Mouse (Mus musculus) Patski (cell line): ENCODE results near the gene Gm20388. TPM values are rescaled to one million over a fixed set of nuclear protein-coding genes. Genes with fewer than 3 reads are reported as not detected.

Experiments used
- ATAC-seq: fragments of 100-300 bp; one replicate; pipeline ENCODE4 v1.8.0; 2021
- CTCF ChIA-PET: fragments of 350-600 bp; sonication (Branson Sonifier 250); formaldehyde crosslinking; loops from one replicate; lab custom pipeline; 2022; ENCODE audit warnings: inconsistent platforms; lab: Charles Lee
- POLR2A ChIA-PET: fragments of 350-600 bp; sonication (Branson Sonifier 250); formaldehyde crosslinking; loops from one replicate; lab custom pipeline; 2022; ENCODE audit warnings: antibody characterized with exemption, inconsistent platforms; lab: Charles Lee
- DNase-seq: peaks from one replicate; pipeline ENCODE4 v3.0.0-alpha.2; 2011; ENCODE audit warnings: low read depth, low spot score
- H3K27me3 ChIP-seq: fragments of 371-371 bp; one replicate; pipeline ENCODE4 v1.5.1; 2021
- CTCF ChIP-seq: fragments of 100-300 bp; IDR thresholded peaks from one replicate; pipeline ENCODE4 v1.5.1; 2021
- in situ Hi-C: fragments of 300-500 bp; cut with MboI; formaldehyde crosslinking; loops from 3 replicates; pipeline ENCODE4 v1.11.1; 2018; ENCODE audit warnings: low pct_unique_long_range_greater_than_20kb, mixed read lengths
- polyA plus RNA-seq: library from polyadenylated mRNA; unstranded; gene quantifications from one replicate; pipeline ENCODE4 v1.2.3, GENCODE M21; 2021

The Gm20388 gene
- polyA plus RNA-seq, 1 experiment from 2014 or later, result 86.7 TPM

DNA sequence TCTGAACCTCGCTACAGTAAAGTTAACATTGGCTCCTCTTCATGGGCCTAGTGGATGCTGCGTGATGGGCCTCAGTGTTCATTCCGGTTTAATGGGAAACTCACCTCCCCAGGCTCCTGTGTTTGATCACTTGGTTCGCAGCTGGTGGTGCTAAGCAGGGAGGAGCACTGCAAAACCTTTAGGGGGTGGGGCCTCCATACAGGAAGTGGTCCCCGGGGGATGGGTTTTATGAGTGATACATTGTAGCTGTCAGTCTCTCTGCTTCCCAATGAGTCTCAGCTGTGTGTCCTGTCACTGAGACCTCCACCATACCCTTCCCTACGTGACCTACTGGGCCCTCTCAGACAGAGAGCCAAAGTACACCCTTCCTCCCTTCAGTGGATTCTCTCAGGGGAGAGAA, 956.7 kb downstream of the Gm20388 start:
- H3K27me3 ChIP-seq, result peaks cover 12% of the 10 kb centered on the region
- TF ChIP-seq CTCF, result no peak
- ChIA-PET POLR2A (interaction anchor here (0.6 kb wide), 1 partner anchor 42 kb away, joined by 4 read pairs; no protein-coding TSS in a partner anchor), CTCF (no interaction called here)
- no peak for ATAC-seq
- no peak for DNase-seq
- in situ Hi-C loops, result no loop called here

DNA sequence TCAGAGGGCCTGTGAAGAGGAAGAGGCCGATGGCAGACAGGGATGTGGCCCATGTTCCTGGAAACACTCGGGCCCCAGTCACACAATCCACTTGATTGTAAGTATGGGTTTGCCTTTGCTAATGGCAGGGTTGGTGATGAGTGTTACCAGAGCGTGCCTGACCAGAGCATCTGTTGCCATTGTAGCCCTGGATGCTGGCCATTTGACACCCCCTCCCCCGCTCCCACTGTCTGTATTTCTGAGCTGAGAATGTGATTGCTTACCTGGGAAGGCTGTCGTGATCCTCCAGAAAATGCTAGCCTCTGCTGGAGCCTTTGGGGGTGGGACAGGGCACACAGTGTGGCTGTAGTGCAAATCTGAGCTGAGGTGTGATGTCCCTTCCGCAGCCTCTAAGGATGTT, 962.0 kb downstream of the Gm20388 start:
- DNase-seq (no peak), ATAC-seq (no peak)
- peaks cover 30% of the 10 kb centered on the region for H3K27me3 ChIP-seq
- in situ Hi-C loops, result no loop called here
- no peak for TF ChIP-seq CTCF
- ChIA-PET CTCF (no interaction called here), POLR2A (no interaction called here)

DNA sequence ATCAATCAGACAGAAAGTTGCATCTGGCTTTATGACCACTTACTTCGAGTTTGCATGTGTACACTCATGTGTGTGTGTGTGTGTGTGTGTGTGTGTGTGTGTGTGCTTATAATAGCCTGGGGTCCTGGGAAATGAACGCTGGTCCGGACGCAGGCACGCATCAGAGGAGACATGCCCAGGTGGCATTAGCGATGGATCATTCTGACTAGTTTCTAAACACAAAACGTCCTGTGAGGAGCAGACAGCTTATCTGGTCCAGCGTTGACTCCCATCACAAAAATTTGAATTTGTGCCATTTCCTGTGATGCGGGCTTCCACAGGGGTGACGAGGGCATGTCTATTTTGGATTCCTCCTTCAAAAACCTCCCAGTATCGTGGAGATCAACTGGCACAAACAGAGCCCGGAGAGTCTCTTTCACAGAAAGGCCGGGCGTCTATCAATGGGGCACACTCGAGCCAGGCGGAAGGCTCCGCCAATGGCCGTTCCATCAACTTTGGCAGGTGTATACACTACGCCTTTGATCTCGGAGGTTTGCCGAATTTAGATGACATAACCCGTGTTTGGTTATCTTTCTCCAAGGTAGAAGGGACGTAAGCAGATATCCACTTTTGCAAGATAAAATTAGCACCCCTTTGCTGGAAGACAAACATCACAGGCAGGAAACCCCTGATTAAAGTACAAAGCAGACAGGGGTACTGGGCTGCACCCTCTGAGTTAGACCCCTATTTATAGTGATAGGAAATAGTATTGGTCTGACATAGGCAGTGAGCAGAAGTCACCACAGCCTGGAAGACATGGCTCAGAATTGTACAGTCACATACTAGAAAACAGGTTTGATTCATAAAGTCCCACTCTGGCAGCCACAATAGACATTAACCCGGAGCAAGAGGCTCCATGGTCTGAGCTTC, 965.6 kb downstream of the Gm20388 start:
- DNase-seq, result no peak
- no peak for TF ChIP-seq CTCF
- in situ Hi-C loops, result no loop called here
- ChIA-PET CTCF (no interaction called here), POLR2A (no interaction called here)
- no peak for ATAC-seq
- peaks cover 42% of the 10 kb centered on the region for H3K27me3 ChIP-seq

DNA sequence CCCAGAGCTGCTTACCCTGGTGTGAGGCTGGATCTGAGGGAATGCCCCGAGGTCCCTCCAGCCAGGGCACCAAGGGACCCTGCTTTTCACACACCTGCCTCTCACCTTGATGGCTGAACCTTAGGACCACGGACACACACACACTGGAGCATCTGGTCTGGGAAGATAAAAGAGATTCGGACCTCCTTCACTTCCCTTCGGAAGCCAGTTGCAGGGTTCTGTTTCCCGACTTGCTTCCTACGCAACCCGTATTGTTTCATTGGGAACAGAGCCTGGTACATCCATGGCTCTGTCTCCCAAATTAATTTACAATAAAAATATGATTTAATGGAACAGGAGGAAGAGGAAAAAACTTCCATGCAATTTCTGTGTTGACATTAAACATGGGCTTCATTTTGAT, 966.4 kb downstream of the Gm20388 start:
- no peak for ATAC-seq
- POLR2A ChIA-PET, result no interaction called here
- TF ChIP-seq CTCF, result no peak
- peaks cover 40% of the 10 kb centered on the region for H3K27me3 ChIP-seq
- DNase-seq, result no peak
- CTCF ChIA-PET, result no interaction called here
- in situ Hi-C loops, result no loop called here

DNA sequence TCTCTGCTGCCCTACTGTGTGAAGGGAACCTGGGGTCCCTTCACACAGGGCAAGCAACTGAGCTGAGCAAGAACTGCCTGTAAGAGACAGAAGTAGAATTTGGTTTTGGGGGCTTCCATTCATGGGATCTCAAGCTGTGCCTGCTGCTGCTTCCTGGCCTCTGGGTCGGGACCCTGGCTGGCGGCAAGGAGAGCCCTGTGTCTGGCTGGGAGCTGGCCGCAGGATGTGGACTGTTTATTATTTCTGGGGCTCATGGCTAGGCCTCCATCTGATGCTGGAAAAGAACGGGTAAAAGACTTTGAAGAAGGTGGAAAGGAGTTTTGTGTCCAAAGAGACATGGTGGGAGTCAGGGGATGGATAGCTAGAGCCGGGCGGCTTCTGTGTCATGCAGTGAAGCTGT, 969.3 kb downstream of the Gm20388 start:
- ChIA-PET CTCF (no interaction called here), POLR2A (no interaction called here)
- H3K27me3 ChIP-seq, result peaks cover 59% of the 10 kb centered on the region
- in situ Hi-C loops, result no loop called here
- no peak for DNase-seq
- ATAC-seq, result no peak
- no peak for TF ChIP-seq CTCF

DNA sequence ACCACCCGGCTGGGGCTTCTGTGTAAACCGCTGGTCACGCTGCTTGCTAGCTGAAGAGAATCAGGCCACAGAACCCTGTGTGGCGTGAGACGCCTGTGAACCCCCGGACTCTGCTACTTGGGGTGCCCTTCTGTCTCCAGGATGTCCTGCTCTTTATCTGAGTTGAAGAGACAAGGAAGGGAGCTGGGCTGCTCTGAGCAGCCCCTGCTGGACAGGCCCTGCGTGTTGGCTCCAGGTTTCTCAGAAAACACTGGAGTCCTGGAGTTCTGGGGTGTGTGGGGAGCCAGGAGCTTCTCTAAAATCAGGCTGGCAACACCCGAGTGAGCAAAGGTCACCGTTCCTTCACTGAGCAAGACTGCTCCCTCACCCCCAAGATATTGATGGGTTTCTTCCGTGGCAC, 971.0 kb downstream of the Gm20388 start:
- no peak for TF ChIP-seq CTCF
- ATAC-seq (no peak), DNase-seq (no peak)
- in situ Hi-C loops, result no loop called here
- ChIA-PET POLR2A (no interaction called here), CTCF (no interaction called here)
- peaks cover 66% of the 10 kb centered on the region for H3K27me3 ChIP-seq

DNA sequence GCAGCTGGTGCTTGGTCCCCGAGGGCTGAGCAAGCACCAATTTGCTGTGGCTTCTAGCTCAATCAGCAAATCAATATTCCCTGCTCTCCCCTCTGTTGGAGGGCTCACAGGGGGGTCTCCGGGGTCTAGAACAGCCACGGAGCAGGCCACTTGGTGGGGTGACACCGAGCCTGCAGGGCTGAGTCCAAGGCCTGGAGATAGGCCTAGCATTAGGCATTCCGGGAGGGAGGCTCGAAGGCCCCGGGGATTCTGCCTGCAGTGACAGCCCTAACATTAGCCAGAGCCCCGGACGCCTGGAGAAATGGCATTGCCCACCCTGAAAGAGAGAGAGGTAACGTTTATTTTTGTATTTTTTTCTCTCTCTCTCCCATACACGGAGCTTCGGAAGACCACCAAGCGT, 972.0 kb downstream of the Gm20388 start:
- in situ Hi-C loops, result no loop called here
- no peak for DNase-seq
- ATAC-seq, result no peak
- ChIA-PET POLR2A (no interaction called here), CTCF (no interaction called here)
- peaks cover 69% of the 10 kb centered on the region for H3K27me3 ChIP-seq
- no peak for TF ChIP-seq CTCF

DNA sequence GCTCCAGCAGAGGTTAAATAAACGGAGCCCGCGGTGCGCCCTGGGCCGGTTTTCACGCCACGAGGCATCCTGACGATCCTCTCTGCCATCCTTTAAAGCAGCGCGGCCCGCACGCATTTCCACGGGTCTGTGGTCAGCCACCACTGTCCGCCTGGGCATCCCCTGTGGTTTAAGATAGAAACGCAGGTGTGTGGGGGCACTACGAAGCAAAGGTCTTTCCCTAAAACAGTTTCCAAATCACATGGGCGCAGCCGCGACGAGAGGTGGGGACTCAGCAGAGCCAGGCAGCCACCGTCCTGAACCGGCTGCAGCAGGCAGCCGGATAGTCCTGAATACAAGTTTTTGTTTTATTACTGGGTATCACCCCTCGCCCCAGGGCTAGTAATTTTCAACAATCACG, 972.7 kb downstream of the Gm20388 start:
- CTCF ChIA-PET, result no interaction called here
- DNase-seq, result no peak
- no peak for ATAC-seq
- POLR2A ChIA-PET, result no interaction called here
- in situ Hi-C loops, result no loop called here
- peaks cover 76% of the 10 kb centered on the region for H3K27me3 ChIP-seq
- TF ChIP-seq CTCF, result no peak

DNA sequence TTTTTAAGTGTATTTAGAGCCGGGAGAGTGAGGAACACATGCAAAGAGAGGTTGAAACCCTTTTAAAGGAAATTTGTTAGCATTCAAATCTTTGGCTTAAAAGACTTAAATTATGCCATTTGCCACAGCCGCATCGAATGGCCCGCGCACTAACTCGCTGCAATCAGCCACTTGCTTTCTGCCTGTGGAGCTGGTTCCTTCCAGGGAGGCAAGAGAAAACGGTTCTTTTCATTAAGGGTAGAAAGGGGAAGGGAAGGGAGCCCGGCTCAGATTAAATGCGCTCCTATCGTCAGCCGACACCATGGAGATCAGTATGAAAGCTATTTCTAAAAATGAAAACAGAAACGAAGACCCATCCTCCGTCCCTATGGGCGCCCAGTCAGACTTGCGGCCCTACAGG, 973.2 kb downstream of the Gm20388 start:
- in situ Hi-C loops, result no loop called here
- POLR2A ChIA-PET, result interaction anchor here (0.7 kb wide), 1 partner anchor 77 kb away, joined by 5 read pairs; no protein-coding TSS in a partner anchor
- no peak for ATAC-seq

DNA sequence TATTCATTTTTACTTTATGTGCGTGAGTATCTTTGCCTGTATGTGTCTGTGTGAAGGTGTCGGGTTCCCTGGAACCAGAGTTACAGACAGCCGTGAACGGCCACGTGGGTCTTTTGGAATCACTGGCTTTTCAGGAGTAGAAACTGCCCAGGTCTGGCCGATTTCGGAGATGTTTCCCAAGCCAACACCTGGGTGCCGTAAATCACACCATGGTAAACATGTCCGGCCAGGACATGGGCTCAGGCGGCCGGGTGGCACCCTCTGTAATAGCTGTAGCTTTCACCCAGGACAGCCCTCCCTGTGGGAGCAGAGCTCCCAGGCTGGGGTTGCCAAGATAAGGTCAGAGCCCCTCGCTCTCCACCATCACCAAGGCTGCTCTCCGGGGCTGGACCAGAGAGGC, 974.2 kb downstream of the Gm20388 start:
- CTCF ChIA-PET, result no interaction called here
- H3K27me3 ChIP-seq, result peaks cover 84% of the 10 kb centered on the region
- no peak for TF ChIP-seq CTCF
- ATAC-seq, result no peak
- POLR2A ChIA-PET, result no interaction called here
- no peak for DNase-seq
- in situ Hi-C loops, result no loop called here

More for the DNA sequence above, 973.2 kb downstream of the Gm20388 start:
- no peak for TF ChIP-seq CTCF
- DNase-seq, result no peak
- H3K27me3 ChIP-seq, result peaks cover 80% of the 10 kb centered on the region
- CTCF ChIA-PET, result no interaction called here

DNA sequence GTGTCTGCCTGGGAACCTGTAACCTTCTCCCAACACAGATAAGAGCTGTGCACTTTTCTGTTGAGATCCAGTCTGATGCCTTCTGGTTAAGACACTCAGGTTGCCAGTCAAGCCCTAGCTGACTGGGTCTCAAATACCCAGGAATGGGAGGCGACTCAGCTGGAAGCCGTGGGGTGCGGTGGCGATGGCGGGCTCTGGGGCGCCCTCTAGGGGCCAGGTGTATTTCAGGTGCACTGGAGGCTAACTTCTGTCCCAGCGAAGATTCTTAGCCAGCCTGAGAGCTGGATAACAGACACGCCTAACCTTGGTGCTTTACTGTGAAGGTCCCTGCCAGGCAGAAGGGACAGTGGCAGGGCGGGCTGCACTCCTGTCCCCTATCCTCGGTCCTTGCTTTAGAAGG, 976.6 kb downstream of the Gm20388 start:
- TF ChIP-seq CTCF, result no peak
- ATAC-seq (no peak), DNase-seq (no peak)
- ChIA-PET CTCF (no interaction called here), POLR2A (no interaction called here)
- peaks cover 72% of the 10 kb centered on the region for H3K27me3 ChIP-seq
- in situ Hi-C loops, result no loop called here
